Mouse (Mus musculus) kidney, embryonic 15.5 days (tissue): ENCODE measurements at regions not wholly inside any gene's neighbourhood (a gene's known extent, or its start where the extent isn't known, plus 50 kb on each side); places are given as distances from the start of the nearest gene placed in this dataset.

ENCODE experiments used
- ATAC-seq: fragments of 200-750 bp; cut with Nextera tagmentation; replicated peaks from 2 replicates; pipeline ENCODE4 v1.8.0; 2017; ENCODE audit warnings: moderate TSS enrichment; ENCODE audit not compliant: low FRiP score
- H3K27ac ChIP-seq: fragments of 300-500 bp; sonication (generic); 2 replicates; pipeline ENCODE4 v1.5.1; 2015; ENCODE audit warnings: mild to moderate bottlenecking, inconsistent platforms
- H3K27me3 ChIP-seq: fragments of 300-500 bp; sonication (generic); 2 replicates; pipeline ENCODE4 v1.6.1; 2015; ENCODE audit warnings: inconsistent platforms
- H3K36me3 ChIP-seq: fragments of 300-500 bp; sonication (generic); 2 replicates; pipeline ENCODE4 v1.6.1; 2015; ENCODE audit warnings: inconsistent platforms
- H3K4me1 ChIP-seq: fragments of 300-500 bp; sonication (generic); 2 replicates; pipeline ENCODE4 v1.6.1; 2015; ENCODE audit warnings: inconsistent platforms
- H3K4me2 ChIP-seq: fragments of 300-500 bp; sonication (generic); 2 replicates; pipeline ENCODE4 v1.6.1; 2015; ENCODE audit warnings: moderate library complexity, mild to moderate bottlenecking, inconsistent platforms
- H3K4me3 ChIP-seq: fragments of 300-500 bp; sonication (generic); replicated peaks from 2 replicates; pipeline ENCODE4 v1.5.1; 2015; ENCODE audit warnings: mild to moderate bottlenecking, inconsistent platforms
- H3K9ac ChIP-seq: fragments of 300-500 bp; sonication (generic); 2 replicates; pipeline ENCODE4 v1.6.1; 2015; ENCODE audit warnings: mild to moderate bottlenecking, inconsistent platforms
- H3K9me3 ChIP-seq: fragments of 300-500 bp; sonication (generic); replicated peaks from 2 replicates; pipeline ENCODE4 v1.6.1; 2016; ENCODE audit warnings: inconsistent platforms
- WGBS: fragments of 180-500 bp; shearing (Covaris S2); methylation state at CpG from one replicate; pipeline ENCODE4 v1.1.7; 2015; ENCODE audit warnings: mixed read lengths; 5-methylcytosine and 5-hydroxymethylcytosine counted together

DNA sequence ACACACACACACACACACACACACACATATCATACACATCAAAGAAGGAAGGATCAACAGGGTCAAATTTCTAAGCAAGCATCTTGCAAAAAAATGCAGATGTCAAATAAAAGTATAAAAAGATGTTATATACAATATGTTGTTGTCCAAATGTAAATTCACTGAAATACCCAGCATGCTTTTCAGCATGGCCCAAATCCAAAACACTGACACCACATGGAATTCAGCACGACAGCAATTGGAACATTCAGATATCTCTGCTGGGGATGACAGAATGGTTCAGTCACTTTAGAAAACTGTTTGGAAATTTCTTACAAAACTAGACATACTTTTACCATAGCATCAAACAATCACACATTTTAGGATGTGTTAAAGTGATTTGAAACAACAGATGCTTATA is 339.6 kb downstream of the Pdha2 start:
- H3K4me1 ChIP-seq: no peaks in the 10 kb centered on the region
- no peak overlapping the region for H3K4me3 ChIP-seq
- H3K36me3 ChIP-seq: no peaks in the 10 kb centered on the region
- H3K9ac ChIP-seq: no peak overlapping the region
- 76% methylated on average over 1 of the region's 1 CpGs for WGBS
- ATAC-seq: no peak
- H3K4me2 ChIP-seq: no peak overlapping the region
- H3K27me3 ChIP-seq: no peaks in the 10 kb centered on the region
- no peak overlapping the region for H3K27ac ChIP-seq
- H3K9me3 ChIP-seq: no peaks in the 10 kb centered on the region

DNA sequence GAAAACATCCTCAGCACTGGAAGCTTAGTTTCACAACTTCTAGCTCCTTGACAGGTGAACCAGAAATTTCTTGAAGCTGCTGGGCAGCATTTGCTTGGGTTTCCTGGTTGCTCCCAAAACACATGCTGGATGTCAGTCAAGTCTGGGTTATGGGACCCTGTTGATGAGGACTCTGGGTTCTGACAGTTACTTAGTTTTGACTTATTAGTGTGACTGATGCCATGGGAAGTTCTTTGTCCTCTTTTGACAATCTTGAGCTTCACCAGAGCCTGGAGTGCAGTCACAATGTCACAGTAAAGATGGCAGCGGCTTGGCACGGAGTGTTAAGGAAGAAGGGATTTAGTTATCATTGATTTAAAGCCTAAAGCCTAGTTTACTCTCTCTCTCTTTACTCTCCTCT is 340.9 kb downstream of the Pdha2 start:
- no peaks in the 10 kb centered on the region for H3K27me3 ChIP-seq
- no peak overlapping the region for H3K9ac ChIP-seq
- no peak for ATAC-seq
- H3K36me3 ChIP-seq: no peaks in the 10 kb centered on the region
- no peaks in the 10 kb centered on the region for H3K4me1 ChIP-seq
- H3K4me2 ChIP-seq: no peak overlapping the region
- WGBS: 86% methylated on average over 2 of the region's 2 CpGs
- H3K27ac ChIP-seq: no peak overlapping the region
- no peaks in the 10 kb centered on the region for H3K9me3 ChIP-seq
- H3K4me3 ChIP-seq: no peak overlapping the region

DNA sequence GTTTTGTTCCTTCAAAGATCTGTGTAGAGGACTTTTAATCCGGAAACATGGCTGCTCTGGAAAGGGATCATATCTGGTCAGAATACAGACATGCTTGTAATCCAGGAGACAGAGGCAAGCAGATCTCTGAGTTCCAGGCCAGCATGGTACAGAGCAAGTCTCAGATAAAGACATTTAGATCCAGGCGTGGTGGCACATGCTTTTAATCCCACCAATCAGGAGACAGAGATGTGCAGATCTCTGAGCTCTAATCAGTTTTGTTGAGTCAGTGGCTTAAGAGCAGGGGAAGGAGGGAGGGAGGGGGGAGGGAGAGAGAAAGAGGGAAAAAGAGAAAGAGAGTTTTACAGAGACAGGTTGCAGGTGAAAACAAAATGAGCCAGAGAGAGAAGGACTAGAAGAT is 372.0 kb downstream of the Pdha2 start:
- Histone ChIP-seq H3K9me3 (no peaks in the 10 kb centered on the region), H3K27ac (no peak overlapping the region), H3K27me3 (no peaks in the 10 kb centered on the region), H3K9ac (no peak overlapping the region), H3K36me3 (no peaks in the 10 kb centered on the region), H3K4me3 (no peak overlapping the region), H3K4me2 (no peak overlapping the region), H3K4me1 (no peaks in the 10 kb centered on the region)
- 79% methylated on average over 2 of the region's 2 CpGs for WGBS
- no peak for ATAC-seq

DNA sequence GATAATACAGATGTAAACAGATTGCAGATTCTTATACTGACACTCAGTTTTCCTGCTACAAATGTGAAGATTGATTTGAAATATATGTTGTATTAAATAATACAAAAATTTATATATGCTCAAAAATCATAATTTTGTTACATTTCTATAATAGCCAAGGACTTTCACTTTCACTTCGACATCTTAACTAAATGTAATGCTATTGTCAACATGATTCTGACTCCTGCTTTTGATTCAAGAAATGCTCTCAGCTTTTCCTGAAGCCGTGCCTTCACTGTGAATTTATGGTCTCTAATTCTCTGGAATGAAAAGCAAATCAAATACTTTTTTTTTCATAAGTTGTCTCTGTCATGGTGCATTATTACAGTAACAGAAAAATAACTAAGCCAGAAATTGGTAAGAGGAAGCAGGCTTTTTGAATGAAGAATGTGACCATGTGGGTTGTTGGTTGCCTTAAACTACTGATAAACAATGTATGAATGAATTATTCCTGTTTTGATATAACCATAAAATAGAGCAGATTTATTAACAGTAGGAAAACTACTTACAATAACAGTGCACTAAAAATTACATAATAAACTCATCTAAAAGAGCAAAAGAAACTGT is 374.1 kb downstream of the Pdha2 start:
- H3K27ac ChIP-seq: no peak overlapping the region
- H3K4me3 ChIP-seq: no peak overlapping the region
- no peak overlapping the region for H3K9ac ChIP-seq
- no peaks in the 10 kb centered on the region for H3K9me3 ChIP-seq
- no peak for ATAC-seq
- no peaks in the 10 kb centered on the region for H3K36me3 ChIP-seq
- H3K4me1 ChIP-seq: no peaks in the 10 kb centered on the region
- no peaks in the 10 kb centered on the region for H3K27me3 ChIP-seq
- 61% methylated on average over 2 of the region's 2 CpGs for WGBS
- H3K4me2 ChIP-seq: no peak overlapping the region

DNA sequence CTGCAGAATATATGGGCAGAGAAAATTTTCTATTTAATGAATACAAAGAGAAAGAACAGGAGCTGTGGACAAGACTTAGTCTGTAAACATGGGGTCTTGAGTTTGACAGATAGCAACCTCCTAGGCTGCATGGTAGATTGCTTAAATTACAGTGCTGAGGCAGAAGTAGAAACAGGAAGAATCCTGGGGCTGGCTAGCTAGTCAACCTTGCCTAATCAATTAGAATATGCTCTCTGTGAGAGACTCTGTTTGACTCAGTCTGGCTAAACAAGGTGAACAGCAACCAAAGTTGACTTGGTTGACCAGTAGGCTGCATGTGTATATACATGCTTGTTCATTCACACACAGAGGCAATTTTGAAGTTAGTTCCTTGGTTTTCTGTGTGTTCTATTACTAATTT is 390.9 kb downstream of the Pdha2 start:
- H3K4me2 ChIP-seq: no peak overlapping the region
- no peak for ATAC-seq
- no peak overlapping the region for H3K9ac ChIP-seq
- H3K27ac ChIP-seq: no peak overlapping the region
- no peaks in the 10 kb centered on the region for H3K36me3 ChIP-seq
- H3K27me3 ChIP-seq: no peaks in the 10 kb centered on the region
- no peak overlapping the region for H3K4me3 ChIP-seq
- H3K4me1 ChIP-seq: no peaks in the 10 kb centered on the region
- H3K9me3 ChIP-seq: no peaks in the 10 kb centered on the region

DNA sequence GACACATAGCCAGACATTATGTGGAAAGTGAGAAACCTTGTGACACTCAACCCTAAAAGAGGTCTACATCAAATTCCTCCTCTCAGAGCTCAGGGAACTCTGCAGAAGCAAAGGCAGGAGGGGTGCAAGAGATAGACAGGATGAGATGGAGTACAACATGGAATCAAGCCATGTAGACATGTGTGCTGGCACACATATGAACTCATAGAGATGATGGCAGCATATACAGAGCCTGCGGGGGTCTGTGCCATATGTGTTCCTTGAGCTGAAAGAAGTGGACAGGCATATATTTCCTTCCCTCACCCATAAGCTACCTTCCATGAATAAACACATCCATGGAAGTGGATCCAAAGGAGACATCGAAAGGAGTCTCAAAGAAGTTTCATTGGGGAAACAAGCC is 406.6 kb downstream of the Pdha2 start:
- no peaks in the 10 kb centered on the region for H3K36me3 ChIP-seq
- H3K4me2 ChIP-seq: no peak overlapping the region
- 93% methylated on average over 2 of the region's 2 CpGs for WGBS
- no peak overlapping the region for H3K27ac ChIP-seq
- no peak for ATAC-seq
- no peak overlapping the region for H3K4me3 ChIP-seq
- H3K27me3 ChIP-seq: no peaks in the 10 kb centered on the region
- no peak overlapping the region for H3K9ac ChIP-seq
- H3K4me1 ChIP-seq: no peaks in the 10 kb centered on the region
- no peaks in the 10 kb centered on the region for H3K9me3 ChIP-seq

DNA sequence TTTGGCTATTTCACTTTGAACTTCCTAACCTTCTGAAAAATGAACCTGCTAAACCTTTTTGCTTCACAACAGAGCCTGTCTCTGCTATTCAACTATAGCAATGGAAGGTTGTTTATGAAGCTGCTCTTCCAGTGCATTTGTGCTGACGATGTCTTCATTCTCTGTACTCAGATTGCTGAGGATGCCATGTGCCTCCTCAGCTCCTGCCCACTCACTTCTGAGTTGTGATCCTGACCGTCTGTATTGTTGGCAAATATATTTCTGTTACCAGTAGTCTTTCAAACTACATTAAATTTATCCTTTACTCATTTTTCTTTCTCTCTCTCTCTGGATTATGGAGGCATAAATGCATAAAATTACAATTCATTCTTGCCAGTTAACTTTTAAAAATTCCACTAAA is 419.2 kb downstream of the Pdha2 start:
- ATAC-seq: no peak
- Histone ChIP-seq H3K9me3 (no peaks in the 10 kb centered on the region), H3K4me3 (no peak overlapping the region), H3K27me3 (no peaks in the 10 kb centered on the region), H3K4me2 (no peak overlapping the region), H3K9ac (no peak overlapping the region), H3K36me3 (no peaks in the 10 kb centered on the region), H3K27ac (no peak overlapping the region), H3K4me1 (no peaks in the 10 kb centered on the region)
- WGBS: 88% methylated on average over 2 of the region's 2 CpGs

DNA sequence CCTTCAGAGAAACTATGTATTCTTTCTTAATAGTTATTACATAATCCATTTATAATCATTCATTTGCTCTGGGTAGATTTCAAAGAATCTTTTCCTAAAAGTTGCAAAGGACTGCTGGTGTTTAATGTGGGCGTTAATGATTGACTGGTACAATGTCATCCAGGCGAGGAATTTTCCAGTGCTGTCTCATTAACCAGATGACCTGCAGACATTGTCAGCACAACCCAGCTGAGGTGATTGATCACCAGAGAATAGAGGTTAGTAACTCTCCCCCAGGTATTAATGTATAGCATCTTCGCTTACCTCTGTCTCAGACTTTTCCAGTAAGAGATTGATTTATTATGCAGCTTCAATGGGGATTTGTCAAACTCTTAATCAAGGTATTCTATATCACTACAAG is 426.5 kb downstream of the Pdha2 start:
- H3K4me2 ChIP-seq: no peak overlapping the region
- no peaks in the 10 kb centered on the region for H3K9me3 ChIP-seq
- H3K9ac ChIP-seq: no peak overlapping the region
- H3K4me1 ChIP-seq: no peaks in the 10 kb centered on the region
- 0 out of 2 replicates have a peak, but pooled peaks have one; percentile 43 for ATAC-seq
- WGBS: 53% methylated on average over 3 of the region's 3 CpGs
- no peaks in the 10 kb centered on the region for H3K27me3 ChIP-seq
- H3K4me3 ChIP-seq: no peak overlapping the region
- H3K36me3 ChIP-seq: no peaks in the 10 kb centered on the region
- H3K27ac ChIP-seq: no peak overlapping the region

DNA sequence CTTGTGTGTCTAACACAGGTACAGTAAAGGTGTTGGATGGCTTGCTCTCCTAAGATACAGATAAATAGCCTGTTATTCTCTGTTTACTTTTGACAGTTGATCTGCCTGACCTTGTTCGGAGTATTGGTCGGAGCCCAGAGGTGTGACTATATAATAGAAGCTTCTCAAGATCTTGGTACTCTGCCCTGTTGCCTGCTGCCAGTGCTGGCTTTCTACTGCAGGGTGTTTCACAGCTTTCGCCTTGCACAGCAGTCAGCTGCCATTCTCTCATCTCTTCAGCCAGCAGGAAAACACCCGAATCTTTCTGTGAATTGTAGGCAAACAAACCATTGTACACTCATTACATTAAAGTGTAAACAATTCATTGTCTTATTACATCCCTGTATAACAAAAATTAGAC is 452.1 kb downstream of the Pdha2 start:
- Histone ChIP-seq H3K4me3 (no peak overlapping the region), H3K9ac (no peak overlapping the region), H3K4me2 (no peak overlapping the region), H3K27me3 (no peaks in the 10 kb centered on the region), H3K9me3 (no peaks in the 10 kb centered on the region), H3K36me3 (no peaks in the 10 kb centered on the region), H3K4me1 (no peaks in the 10 kb centered on the region), H3K27ac (no peak overlapping the region)
- ATAC-seq: no peak
- 76% methylated on average over 4 of the region's 4 CpGs for WGBS

DNA sequence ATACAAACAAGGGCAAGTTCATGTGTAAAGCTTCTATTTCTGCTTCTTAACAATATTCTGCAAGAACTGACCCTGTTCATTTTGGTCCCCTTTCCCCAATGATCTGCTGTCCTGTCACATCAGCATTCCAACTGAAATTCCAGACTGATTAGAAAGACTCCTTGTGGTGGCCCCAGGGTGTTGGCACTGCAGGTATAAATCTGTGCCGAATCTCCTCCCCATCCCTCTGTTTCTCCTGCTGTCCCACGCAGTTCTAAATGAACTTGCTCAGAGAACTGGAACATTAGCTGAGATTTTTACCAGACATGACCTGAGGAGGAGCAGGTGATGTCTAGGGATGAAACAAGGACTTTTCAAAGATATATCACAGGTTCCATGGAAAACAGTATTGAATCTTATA is 467.7 kb downstream of the Pdha2 start:
- H3K27me3 ChIP-seq: no peaks in the 10 kb centered on the region
- H3K4me1 ChIP-seq: no peaks in the 10 kb centered on the region
- 36% methylated on average over 2 of the region's 2 CpGs for WGBS

DNA sequence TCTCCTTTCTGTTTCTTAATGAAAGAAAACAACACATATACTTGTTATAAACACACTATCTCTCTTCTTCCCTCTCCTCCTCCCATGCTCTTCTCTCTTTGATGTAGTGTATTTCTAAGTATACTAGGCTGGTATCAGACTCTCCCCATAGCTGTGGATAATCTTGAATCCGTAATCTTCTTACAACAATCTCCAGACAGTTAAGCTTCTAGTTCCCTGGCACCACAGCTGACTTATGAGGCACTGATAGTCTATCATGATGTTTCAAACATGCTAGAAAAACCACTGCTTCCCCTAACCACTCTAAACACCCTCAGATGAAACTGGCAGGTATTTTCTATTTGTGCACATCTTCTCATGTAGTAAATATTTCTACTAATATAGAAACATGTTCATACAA is 471.7 kb downstream of the Pdha2 start:
- Histone ChIP-seq H3K9me3 (no peaks in the 10 kb centered on the region), H3K9ac (no peak overlapping the region), H3K36me3 (no peaks in the 10 kb centered on the region), H3K4me2 (no peak overlapping the region), H3K4me3 (no peak overlapping the region), H3K27ac (no peak overlapping the region), H3K27me3 (no peaks in the 10 kb centered on the region), H3K4me1 (no peaks in the 10 kb centered on the region)
- ATAC-seq: no peak
- WGBS: 80% methylated on average over 1 of the region's 1 CpGs

More for the DNA sequence above, 467.7 kb downstream of the Pdha2 start:
- ATAC-seq: no peak
- Histone ChIP-seq H3K9me3 (no peaks in the 10 kb centered on the region), H3K9ac (no peak overlapping the region), H3K27ac (no peak overlapping the region), H3K4me3 (no peak overlapping the region), H3K36me3 (no peaks in the 10 kb centered on the region), H3K4me2 (no peak overlapping the region)

DNA sequence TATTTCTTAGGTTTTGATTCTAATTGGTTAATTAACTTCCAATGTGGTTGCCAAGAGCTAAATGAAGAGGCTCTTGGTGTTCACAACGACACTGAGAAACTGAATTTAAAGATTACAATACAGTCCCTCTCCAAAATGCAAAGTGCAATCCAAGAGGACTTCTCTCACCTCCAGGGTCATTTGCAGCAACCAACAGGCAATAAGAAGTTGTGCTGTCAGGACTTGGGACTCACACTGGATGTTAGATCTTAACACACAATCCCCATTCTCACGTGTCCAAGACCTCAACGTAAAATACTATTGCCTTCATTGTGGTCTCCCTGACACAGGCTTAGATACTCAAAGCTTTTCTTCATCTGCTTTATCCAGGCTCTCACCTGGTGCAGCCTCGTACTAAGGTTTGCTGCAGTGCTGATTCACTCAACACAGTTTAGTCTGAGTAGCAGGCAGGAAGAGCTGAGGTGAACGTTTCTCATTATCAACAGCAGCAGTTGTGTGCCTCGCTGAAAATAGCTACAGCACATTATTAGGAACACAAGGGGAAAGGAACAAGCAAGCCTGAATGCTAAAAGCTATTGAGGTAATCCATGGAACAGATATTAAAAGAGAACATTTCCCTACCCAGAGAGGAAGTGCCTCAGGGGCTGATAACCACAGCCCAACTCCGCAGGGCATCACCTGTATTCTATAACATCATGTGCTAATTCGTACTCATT is 473.3 kb downstream of the Pdha2 start:
- no peaks in the 10 kb centered on the region for H3K4me1 ChIP-seq
- no peaks in the 10 kb centered on the region for H3K9me3 ChIP-seq
- WGBS: 78% methylated on average over 8 of the region's 8 CpGs
- no peak overlapping the region for H3K4me2 ChIP-seq
- no peak overlapping the region for H3K27ac ChIP-seq
- no peak for ATAC-seq
- H3K27me3 ChIP-seq: no peaks in the 10 kb centered on the region
- H3K4me3 ChIP-seq: no peak overlapping the region
- H3K9ac ChIP-seq: no peak overlapping the region
- no peaks in the 10 kb centered on the region for H3K36me3 ChIP-seq

DNA sequence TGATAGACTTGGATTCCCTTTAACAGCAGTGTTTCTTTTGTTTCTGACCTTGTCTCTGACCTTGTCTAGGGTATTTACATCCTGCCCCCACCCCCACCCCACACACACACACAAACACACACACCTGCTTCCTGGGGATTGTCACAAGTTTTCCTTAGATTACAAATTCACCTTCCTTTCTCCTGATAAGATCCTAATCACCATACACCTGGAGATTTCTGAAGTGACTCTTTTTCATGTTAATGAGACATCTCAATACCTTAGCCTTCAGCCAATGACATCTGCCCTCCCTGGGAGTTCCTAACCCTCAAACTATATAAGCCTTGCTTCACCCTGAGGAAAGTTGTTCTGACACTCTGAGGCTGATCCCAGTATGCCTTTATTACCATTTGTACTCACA is 495.3 kb downstream of the Pdha2 start:
- ATAC-seq: no peak
- no peaks in the 10 kb centered on the region for H3K27me3 ChIP-seq
- H3K27ac ChIP-seq: no peak overlapping the region
- H3K4me2 ChIP-seq: no peak overlapping the region
- H3K4me1 ChIP-seq: no peaks in the 10 kb centered on the region
- H3K9ac ChIP-seq: no peak overlapping the region
- no peaks in the 10 kb centered on the region for H3K36me3 ChIP-seq
- no peaks in the 10 kb centered on the region for H3K9me3 ChIP-seq
- H3K4me3 ChIP-seq: no peak overlapping the region
